Mouse (Mus musculus): ENCODE measurements around the gene Stk40.

Stk40 gene

DNA sequence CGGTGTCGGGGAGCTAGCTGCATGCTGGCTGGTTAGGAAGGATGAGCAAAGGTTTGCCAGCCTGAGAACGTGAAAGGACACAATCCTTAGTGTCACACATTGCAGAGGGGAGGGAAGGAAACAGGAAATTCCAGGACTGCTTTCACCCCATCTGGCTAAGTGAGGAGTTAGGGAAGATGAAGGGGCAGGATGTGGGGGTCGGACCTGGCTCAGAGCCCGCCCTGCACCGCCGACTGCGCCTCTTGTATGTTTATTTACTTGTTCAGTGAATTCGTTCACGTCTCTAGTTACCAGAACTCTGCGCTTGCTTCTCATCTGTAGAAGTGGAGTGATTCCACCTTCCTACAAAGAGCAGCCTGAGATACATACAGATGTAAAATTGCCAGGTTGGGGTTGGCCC is 26.7 kb downstream of the Stk40 start:
- no peak for DNase-seq

DNA sequence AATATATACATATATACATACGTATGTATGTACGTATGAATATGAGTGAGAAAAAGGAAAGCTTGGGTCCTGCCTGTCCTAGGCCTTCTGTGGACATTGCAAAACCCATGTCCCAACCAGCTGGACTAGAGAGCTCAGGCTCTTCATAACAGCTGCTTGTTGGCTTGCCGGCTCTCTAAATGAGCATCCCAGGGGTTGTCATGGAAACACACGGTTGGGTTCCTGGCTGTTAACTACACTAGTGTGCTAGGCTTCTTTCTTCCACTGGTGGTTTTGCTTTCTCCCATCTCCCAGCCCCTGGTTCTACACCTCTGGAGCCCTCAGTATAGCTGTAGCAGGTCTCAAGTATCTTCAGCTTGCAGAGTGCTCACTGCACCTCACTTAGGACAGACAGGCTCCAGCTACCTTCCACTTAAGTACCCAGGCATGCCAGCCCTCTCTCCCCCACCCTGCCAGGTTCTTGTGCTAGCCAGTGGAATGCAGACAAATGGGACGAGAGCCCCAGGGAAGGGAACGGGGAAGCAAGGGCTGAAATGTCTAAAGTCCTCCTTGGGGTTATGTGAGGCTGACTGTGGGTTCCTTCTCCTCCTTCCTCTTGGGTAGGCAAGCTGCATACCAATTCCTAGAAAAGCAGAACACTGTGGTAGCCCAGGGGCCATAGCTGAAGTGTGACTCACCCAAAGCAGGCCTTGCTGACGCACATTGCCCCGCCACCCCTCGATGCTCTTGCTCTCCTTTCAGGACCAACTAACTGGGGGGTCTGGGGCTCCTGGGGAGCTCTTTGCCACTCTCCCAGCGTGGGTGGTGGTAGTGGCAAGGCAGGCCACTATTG is 27.7 kb downstream of the Stk40 start:
- no peak for DNase-seq

DNA sequence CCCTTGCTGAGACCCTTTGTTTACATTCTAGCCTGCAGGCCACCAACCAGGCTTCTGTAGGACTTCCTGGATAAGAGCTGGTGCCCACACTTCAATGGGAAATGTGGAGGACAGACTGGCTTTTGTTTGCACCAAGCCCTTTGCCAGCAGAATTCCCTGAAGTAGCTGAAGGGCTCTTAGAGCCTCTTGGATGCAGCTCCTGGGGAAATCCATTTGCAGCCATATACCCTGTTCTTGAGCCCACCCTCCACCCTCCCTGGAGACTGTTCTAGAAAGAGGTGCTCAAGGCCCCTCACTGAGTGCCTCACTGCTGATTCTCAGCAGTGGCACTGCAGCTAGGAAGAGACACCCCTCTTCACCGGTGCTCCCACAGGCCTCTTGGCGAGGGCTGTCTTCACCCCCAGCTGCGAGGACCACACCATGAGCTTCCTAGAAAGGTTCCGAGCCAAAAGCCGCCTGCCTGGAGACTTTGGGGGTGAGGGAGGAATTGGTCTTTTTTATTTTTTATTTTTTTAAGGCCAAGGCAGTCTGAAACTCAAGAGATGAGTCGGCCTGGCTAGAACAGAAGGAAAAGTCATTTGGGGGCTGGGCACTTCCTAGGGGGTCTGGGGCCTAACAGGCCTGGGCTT is 29.0 kb downstream of the Stk40 start:
- no peak for DNase-seq

DNA sequence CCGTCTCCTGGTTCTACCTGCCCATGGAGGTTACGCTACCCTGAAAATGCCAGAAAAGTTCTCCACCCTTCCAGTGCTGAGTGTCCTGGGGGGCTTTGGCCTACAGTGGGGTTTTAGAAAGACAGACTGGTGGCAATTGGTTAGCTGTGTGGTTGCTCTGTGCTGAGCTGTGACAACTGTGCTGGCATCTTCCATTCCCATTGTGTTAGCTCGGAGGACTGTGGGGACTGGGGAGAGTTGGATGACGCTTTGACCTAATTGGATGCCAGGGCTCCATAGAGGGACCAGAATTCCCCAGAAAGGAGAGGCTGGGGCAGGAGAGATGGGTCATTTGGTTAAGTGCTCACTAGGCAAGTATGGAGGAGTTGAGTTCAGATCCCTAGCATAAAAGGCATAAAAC is 30.5 kb downstream of the Stk40 start:
- no peak for DNase-seq

DNA sequence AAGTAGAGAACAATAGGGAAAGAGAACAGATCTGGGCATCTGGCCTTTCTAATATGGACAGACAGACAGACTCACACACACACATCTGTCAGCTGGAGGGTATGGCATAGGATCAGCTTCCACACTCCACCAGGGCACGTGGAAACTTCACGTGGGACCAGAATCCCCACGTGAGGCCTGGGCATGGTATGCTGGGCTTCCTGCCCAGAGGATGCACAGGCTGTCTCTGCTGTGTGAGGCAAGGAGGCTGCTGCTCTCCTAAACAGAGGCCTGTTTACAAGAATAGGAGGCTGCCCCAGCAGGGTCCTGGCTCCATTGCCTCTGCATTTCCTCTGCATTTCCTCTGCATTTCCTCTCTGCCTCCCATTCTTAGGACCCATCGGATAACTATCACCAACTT is 30.9 kb downstream of the Stk40 start:
- DNase-seq = no peak

DNA sequence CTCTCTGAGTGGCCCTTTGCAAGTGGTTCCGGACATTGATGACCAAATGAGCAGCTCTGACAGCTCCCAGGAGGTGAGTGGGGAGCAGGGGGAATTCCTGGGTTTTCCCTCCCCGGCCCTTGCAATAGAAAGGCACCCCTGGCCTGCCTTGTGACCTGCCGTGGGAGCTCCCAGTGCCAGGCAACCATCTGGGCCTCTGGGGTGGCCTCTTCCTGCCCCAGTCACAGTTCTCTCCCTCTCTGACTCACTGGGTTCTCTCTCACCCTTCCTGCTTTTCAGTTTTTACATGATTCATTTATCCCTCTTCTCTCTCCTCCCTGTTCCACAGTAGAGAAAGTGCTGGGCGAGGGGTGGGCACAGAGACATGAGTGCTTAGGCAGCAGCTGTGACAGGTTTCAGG is 34.0 kb downstream of the Stk40 start:
- DNase-seq = no peak

DNA sequence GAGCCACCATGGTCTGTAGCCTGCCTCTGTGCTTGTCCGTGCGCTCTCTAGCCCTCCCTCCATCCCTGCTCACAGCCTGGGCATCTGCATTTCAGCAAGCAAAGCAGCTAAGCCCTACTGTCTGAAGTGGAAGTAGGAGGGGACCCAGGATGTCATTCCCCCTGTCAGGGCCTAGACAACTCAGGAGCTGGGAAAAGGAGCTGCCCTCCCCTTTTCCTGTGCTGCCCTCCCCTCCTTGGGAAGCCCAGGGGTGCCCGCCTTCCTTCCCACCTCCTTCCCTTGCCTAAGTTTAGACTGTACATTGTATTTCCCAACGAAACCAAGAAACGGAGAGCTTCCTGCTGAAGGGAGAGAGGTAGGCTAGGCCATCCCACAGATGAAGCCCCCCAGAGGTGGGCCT is 37.3 kb downstream of the Stk40 start:
- DNase-seq = no peak

DNA sequence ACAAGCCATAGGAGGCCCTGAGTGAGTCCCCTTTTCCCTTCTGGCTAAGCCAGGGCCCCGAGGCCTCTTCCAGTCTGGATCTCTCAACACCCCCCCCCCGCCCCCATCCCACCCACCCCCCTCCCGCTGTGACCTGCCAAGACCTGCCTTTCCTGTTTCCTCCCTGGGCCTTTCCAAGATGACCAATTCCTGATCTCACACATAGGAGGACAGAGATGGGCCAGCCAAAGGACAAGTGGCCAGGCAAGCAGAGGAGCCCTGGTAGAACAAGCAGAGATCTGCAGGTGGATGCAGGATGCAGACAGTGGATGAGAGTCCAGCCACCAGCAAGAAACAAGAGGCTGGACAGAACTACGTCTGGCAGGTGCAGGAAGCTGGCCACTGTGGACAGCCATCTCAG is 41.6 kb downstream of the Stk40 start:
- DNase-seq = no peak

DNA sequence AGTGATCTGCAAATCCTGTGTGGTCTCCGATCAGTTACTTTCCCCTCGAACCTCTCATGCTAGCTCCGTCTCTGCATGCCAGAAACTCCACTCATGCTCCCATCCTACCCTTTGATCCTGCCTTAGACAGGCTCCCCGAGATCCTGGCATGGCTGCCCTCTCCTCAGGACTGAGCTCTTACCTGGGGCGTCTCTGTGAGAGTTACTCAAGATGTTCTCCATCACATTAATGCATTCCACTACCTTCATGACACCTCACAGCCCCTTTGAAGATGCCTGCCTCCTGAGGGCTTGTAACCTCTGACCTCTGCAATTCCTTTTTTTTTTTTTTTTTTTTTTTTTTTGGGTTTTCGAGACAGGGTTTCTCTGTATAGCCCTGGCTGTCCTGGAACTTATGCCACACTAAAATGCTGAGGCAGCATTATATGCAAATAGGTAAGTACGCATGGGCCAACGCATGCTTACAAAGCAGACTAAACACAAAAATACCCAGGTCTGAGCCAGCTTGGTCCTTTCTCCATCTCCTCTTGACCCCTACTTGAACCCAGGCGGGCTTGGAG is 43.3 kb downstream of the Stk40 start:
- DNase-seq = no peak

DNA sequence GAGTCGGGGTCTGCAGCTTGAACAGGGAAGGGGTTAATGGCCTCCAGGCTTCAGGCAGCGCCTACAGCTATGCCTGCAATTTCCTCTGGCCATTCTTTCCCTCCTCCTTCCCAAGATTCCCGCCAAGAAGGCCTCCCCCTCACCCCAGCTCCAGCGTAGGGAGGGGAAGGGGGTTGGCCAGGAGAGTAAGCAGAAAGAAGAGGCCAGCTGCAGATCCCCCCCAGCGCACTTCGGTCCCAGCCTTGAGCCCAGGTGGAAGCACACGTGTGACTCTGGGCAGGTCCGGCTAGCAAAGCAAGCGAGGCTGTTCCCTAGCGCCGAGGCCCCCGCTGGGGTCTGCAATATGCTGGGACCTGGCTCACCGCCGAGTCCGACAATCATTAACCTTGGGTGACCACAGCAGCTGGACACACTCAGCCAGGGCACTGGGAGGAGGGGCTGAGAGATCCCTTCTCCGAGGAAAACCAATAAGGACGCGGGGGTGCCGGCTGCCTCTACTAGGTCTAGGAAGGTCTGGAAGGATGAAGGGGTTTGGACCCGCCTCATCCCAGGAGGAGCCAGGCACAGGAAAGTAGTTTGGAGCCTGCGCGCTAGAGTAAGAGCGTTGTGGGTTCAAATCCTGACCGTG is 43.9 kb downstream of the Stk40 start, which contains the start of gene Eva1b:
TSS of gene Eva1b (plus strand) at position 212 of the 628 bp plus-strand sequence.
- no peak for DNase-seq

DNA sequence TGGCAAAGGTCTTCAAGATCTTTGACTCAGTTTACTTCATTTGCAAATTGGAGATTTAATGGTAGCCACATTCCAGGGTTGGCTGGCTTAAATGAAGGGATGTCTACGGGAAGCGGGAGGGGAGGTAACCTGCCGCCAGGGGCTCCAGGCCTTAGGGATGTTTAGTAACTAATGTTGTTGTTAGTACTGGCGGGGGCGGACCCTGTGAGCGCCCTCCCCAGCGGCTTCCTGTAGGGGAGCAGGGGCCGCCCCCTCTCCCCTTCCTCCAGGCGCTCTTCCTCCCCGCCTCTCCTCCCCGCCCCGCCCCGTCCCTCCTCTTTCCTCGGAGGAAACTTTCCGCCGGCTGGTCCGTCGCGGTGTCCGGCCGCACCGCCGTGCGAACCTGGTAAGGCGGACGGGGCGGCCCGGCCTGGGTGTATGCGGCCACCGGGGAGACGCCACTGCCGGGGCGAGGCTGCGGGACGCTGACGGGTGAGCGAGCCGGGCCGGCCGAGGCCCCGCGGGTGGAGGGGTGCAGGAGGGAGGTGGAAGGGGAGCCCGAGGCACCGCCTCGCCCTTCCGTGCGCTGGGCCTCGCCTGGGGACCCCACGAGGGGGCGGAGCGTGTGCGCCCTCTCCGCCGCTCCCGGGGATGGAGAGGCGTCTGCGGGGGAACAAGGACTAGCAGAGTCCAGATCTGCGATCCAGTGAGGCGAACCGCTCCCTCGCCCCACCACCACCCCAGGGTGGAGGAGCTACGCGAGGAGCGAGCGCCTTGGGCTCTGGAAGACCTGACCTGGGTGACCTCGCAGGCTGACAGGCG is 44.6 kb downstream of the Stk40 start:
- DNase-seq = no peak

DNA sequence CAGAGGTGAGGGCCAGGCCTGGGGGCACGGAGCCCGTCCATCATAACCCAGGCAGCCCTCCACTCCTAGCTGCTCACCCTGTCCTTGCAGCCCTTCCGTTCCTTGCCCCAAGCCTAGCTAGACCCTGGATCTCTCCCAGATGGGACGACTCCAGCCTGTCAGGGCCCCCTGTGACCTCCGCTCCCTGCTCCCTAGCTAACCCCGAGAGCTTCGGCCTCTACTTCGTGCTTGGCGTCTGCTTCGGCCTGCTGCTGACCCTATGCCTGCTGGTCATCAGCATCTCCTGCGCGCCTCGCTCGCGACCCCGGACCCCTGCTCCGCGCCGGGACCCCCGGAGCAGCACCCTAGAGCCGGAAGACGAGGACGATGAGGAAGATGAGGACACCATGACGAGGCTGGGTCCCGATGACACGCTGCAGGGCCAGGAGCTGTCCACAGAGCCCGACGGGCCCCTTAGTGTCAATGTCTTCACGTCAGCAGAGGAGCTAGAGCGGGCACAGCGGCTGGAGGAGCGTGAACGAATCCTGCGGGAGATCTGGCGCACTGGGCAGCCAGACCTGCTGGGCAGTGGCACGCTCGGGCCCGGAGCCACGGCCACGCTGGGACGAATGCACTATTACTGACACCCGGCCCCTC is 45.4 kb downstream of the Stk40 start:
- DNase-seq = no peak

DNA sequence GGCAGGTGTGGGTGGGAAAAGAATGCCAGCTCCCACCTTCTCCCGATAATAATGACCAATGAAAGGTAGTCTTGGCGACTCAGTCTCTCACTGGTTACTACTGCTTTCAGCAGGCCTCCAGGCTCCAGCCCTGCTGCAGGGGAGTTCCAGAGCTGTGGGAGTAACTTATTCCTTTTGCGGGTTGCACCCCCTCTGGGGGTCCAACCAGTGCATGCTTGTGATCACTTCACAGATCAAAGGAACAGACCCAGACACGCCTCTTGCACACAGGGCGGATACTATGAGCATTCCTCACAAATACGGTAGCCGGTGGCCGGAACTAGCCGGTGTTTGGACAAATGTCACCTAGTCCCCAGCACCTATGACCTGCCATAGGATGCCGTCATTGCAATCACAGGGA is 46.0 kb downstream of the Stk40 start:
- DNase-seq = no peak

DNA sequence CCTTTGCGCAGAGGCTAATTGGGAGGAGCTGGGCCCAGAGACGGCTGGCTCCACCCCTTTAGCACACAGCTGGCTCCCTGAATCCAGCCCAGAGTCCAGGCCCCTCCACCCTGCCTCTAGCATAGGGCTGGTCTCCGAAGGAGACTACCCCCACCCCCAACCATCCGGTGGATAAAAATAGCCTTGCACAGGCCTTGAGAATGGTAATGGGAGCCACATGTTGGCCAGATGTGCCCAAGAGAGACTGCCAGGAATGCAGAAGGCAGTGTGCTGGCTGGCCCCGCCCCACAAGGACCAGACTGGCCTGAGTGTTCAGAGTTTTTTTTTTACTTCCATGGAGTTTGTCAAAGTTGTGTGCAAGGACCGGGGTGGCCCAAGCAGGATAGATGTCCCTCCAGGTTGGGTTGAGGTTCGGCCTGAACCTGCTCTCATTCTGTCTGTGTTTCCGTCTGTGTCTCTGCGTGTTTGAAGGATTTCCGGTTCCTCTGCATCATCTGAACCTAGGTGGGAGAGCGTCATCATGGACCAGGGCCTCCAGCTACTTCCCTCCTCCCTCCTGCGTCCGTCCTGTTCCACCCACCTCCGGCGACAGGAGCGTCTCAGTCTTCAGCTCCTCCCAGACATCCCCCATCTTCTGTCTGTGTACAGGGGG is 46.7 kb downstream of the Stk40 start:
- no peak for DNase-seq

DNA sequence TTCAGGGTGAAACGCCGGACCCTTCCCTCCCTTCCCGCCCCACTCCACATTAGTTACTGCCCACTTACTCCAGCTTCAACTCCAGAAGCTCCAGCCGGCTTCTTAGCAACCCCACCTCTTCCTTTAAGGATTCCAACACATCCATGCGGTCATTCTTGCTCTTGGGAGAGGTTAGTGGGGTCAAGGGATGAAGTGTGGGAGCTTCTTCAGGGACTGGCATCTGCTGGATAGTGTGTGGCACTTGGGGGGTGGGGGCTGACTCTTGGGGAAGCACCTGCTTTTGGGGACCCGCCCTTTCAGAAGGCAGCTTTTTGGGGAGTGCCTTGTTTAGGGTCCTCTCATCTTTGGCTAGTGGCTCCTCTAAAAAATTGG is 47.2 kb downstream of the Stk40 start:
- DNase-seq = no peak

DNA sequence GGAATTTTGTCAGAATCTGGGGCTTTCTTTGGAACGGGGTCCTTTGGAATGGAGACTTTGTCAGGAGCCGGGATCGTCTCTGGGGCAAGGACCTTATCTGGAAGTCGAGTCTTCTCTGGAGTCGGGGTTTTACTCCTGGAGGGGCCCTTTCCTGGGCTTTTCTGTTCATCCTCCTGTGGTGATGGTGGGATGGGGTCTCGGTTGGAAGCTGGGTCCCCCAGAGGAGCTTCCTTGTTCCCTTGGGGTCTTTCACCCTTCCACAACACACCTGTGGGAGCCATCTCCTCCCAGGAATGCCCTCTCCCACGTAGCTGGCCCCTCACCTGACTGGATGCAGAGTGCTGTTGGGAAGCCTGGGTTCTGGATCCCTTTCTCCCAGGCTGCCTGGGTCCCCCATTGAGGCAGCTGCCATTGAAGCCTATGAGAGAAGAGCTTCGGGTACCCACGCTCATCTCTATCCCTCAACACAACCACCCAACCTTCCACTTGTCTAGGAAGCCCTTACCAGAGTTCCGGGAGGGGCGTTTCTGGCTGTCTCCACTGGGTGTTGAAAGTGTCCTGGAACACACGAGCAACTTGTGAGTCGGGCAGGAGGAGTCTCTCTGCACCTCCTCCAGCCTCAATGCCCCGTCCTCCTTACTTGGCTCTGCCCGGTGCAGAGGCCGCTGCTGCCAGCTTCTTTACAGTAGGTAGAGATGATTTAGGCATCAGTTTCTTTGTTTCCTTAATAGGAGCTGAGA is 48.1 kb downstream of the Stk40 start:
- no peak for DNase-seq

DNA sequence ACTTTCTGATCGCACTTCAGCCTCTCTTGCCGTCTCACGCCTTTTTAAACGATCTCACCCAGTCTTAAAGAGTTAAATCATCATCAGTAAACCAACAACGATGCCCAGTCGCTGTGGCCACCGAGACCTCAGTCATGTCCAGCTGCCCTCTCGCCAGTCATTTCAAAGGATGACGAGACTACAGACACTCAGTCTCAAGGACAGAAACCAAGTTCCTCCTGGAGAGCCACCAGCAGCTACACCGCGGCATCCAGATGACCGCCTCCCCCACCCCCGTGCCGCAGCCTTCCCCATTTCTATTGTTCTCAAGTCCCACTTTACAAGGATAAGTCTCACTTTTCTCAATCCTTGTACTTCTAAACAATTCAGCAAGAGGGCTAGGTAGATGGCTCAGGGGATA is 49.1 kb downstream of the Stk40 start:
- DNase-seq = no peak

DNA sequence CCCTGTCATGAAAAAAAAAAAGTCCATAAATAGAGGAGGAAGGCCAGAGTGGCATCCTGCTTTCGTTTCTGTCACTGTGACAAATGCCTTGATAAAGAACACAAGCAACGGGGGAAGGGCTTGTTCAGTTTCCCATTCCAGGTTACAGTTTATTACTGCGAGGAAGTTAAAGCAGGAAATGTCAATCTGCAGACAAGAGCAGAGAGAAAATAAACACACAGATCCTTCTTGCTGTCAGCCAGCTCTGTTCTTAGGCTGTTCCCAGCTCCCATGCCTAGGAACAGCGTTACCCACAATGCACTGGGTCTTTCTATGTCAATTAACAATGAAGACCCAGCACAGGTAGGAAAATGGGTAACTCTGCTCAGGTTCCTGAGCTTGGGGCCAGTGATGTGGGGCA is 51.4 kb downstream of the Stk40 start:
- DNase-seq = no peak

DNA sequence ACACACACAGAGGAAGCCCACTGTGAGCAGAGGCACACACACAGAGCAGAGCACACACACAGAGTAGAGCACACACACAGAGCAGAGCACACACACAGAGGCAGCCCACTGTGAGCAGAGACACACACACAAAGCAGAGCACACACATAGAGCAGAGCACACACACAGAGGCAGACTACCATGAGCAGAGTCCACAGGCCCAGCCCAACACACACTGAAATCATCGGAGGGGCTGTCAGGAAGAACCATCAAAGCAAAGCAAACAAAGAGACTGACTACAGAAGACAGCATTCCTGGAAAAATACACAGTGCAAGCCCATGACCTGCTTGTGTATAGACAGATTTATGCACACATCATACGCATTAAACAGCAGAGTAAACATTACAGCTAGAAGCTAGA is 52.1 kb downstream of the Stk40 start:
- no peak for DNase-seq

DNA sequence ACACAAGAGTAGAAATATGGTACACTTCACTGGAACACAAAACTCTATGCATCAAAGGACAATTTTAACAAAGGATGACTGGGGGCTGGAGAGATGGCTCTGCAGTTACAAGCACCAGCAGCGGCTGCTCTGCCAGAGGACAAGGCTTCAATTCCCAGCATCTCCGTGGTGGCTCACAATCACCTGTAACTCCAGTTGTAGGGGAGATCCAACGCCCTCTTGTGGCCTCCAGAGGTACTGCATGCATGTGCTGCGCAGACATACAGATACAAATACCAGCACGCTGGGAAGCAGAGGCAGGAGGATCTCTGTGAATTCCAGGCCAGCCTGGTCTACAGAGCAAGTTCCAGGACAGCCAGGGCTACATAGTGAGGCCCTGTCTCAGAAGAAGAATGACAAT is 52.9 kb downstream of the Stk40 start:
- DNase-seq = no peak

DNA sequence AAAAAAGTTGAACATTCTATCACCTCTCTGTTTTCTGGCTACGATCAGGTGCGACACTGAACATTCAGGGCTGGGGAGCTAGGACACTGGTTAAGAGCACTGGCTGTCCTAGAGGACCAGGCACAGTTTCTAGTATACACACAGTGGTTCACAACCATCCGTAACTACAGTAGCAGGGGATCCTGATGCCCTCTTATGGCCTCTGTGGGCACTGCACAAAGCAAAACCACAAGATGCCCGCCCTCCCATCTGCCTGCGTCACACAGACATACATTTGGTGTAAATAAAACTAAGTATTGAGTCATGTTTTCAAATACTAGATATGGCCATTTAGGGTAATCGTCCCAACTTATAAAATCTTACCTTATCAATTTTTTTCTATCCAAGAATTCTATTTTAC is 53.8 kb downstream of the Stk40 start:
- DNase-seq = no peak
